Mouse (Mus musculus): Measurements from ENCODE around the gene Rtf1. TPM values are rescaled to one million over a fixed set of nuclear protein-coding genes. Genes with fewer than 3 reads are reported as not detected.

Gene Rtf1
- total RNA-seq, 2 experiments from 2014 or later = 22.9 to 24.0 TPM

- DNase-seq = no peak
- intact Hi-C loops (cut with DNase I) = no loop called here
Observed at GRCm38 (mm10) chr2:119727762-119728416, 53.0 kb downstream of the Rtf1 start.

DNA sequence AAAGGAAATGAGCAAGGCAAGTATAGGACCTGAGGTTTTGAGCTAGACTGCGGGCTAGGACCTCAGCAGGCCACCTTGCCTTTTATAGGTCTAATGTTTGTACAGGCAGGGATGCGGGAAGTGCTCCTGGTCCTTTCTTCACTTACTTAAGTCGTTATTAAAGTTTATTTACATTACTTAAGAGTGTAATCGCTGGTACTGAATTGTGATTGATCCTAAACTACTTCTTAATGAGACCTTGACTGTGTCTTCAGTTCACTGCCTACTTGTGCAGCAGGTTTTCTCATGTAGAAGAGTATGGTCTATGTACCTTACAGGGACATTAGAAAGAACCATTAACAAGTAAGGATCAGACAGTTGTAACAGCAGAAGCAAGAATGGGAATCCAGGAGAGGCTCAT, 55.9 kb downstream of the Rtf1 start:
- DNase-seq = no peak
- intact Hi-C loops (cut with DNase I) = no loop called here

DNA sequence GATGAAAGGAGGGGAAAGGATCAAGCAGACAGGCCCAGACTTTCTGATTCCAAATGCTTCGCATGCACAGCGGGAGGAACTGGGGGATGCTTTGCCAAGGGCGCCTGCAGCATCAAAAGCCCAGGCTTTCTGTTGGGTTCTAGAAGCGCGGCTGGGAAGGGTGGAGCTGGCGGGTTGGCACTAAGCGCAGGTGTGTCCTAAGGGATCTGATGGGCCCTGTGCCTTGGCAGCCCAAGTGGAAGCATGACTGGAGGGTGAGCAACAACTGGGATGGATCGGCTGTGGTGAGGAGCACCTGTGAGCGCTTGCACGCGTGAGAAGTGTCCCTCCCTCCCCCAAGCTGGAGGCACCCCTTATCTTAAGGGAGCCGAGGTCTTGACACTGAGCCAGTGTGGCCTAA, 62.3 kb downstream of the Rtf1 start:
- no peak for DNase-seq
- intact Hi-C loops (cut with DNase I) = no loop called here

DNA sequence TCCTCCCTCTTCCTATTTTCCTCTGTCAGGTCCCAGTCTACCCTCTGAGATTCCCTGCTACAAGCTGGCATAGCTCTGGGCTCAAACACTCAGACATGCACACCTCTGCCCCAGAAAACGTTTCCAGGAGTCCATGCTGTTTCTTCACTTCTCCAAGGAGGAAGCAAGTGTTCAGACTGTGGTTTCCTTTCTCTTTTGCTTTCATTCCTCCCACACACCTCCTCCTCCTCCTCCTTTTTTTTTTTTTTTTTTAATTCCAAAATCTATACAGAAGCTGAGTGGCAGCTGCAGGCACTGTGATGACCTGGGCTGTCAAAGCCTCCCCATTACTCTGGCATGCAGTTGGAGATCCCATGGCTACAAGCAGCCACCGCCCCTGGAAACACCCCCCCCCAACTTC, 65.7 kb downstream of the Rtf1 start:
- no peak for DNase-seq
- intact Hi-C loops (cut with DNase I) = loop anchor here (5.0 kb wide), 1 partner anchor 193 kb away; the partner anchor contains the start of genes Chp1 and Exd1

GRCm38 (mm10) chr2:119741581-119742411, 66.9 kb downstream of the Rtf1 start, which contains the start of gene Itpka:
TSS of gene Itpka (plus strand) at chr2:119742337.
- intact Hi-C loops (cut with DNase I) = loop anchor here (5.0 kb wide), 1 partner anchor 194 kb away; the partner anchor contains the start of genes Chp1 and Exd1
- peak; percentile 58 to 60 for DNase-seq

- peak; percentile 27 to 32 for DNase-seq
- intact Hi-C loops (cut with DNase I) = loop anchor here (5.0 kb wide), 1 partner anchor 195 kb away; the partner anchor contains the start of genes Chp1 and Exd1
Observed at GRCm38 (mm10) chr2:119742461-119743175, 67.8 kb downstream of the Rtf1 start.

DNA sequence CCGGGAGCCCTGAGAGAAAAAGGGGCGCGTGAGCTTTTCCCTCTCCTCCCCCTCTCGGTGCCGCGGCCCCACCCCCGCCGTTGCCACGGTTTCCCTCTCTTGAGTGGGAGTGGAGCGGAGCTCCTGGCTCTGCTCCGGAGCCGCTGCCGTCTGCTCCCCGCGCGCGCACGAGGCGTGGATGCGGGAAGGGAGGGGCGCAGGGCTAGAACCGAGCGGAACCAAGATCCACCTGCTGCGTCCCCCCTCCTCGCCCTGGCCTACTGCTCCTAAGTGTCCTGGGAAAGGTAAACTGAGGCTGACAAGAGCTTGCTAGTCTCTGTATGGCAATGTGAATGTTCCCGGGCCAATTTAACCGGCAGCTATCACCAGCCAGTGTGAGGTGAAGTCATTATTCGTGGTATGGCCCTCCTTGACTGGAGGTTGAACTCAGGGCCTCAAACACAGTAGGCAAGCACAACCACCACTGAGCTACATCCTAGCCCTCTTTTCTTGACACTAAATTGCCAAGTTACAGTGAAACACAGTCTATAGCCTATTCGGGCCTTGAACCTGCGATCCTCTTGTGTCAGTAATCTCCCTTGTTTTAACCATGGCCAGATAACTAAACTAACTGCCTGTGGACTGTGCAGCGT, 68.4 kb downstream of the Rtf1 start:
- DNase-seq = no peak
- intact Hi-C loops (cut with DNase I) = loop anchor here (5.0 kb wide), 1 partner anchor 196 kb away; the partner anchor contains the start of genes Chp1 and Exd1

- intact Hi-C loops (cut with DNase I) = loop anchor here (5.0 kb wide), 1 partner anchor 196 kb away; the partner anchor contains the start of genes Chp1 and Exd1
- no peak for DNase-seq
Observed at GRCm38 (mm10) chr2:119743808-119744162, 68.9 kb downstream of the Rtf1 start.

GRCm38 (mm10) chr2:119744163-119745111, 69.6 kb downstream of the Rtf1 start:
- intact Hi-C loops (cut with DNase I) = loop anchor here (5.0 kb wide), 1 partner anchor 197 kb away; the partner anchor contains the start of genes Chp1 and Exd1
- DNase-seq = peak in 1 of 2 experiments; percentile 27

- no peak for DNase-seq
- intact Hi-C loops (cut with DNase I) = no loop called here
Observed at GRCm38 (mm10) chr2:119745281-119745680, 70.4 kb downstream of the Rtf1 start.

DNA sequence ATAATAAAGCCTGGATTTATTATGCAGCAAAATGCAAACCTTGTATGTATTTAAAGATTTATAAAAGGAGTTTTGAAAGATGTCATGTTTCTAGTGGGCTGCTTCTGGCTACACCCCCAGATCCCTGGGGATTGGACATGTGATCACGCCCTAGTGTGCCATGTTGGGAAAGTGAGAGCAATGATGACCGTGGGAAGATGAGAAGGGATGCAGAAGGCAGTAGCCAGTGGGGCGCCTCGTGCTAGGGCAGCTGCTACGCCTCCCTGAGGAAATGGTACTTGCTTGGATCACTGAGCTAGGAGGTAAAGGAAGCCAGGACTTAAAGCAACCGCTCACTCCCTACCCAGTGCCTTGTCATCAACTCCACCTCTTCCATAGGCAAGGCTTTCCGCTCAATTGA, 72.7 kb downstream of the Rtf1 start:
- no peak for DNase-seq
- intact Hi-C loops (cut with DNase I) = no loop called here

GRCm38 (mm10) chr2:119749260-119749659, 74.4 kb downstream of the Rtf1 start:
- no peak for DNase-seq
- intact Hi-C loops (cut with DNase I) = no loop called here

GRCm38 (mm10) chr2:119757601-119758100, 82.8 kb downstream of the Rtf1 start:
- DNase-seq = no peak
- intact Hi-C loops (cut with DNase I) = no loop called here

DNA sequence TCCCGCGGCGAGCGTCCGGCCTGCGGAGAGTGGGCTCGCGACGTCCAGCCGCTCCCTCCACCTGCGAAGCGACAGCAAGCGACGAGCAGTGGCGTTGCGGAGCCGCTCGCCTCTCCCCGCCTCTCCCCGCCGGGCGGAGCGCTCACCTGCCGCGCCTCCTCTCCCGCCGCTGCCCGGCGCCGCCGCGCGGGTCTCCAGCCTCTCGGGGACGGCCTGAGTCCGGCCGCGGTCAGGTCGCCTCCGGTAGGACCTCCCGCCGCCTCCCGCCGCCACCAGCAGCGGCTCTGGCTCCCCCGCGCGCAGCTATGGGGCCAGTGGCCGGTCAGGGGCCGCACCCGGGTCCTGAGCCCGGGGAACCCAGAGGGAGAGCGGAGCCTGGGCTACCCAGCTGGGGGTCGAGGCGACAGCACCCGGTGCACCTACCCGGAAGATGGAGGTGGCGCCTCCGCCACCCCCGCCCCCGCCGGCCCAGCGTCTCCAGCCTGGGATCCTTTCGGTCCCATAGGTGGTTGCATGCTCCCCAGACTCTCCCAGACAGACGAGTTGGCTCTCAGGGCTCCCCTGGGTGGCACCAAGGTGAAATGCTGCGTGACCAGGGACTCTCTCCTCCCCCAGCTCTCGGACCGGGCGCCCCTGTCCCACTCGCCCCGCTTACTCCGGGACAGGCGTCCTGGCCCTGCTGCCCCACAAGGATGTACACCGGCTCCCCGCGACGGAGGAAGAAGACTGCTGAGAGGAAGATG, 83.4 kb downstream of the Rtf1 start:
- DNase-seq = peak; percentile 21 to 30
- intact Hi-C loops (cut with DNase I) = no loop called here

- no peak for DNase-seq
- intact Hi-C loops (cut with DNase I) = no loop called here
Observed at GRCm38 (mm10) chr2:119758844-119759835, 84.3 kb downstream of the Rtf1 start.

- DNase-seq = no peak
- intact Hi-C loops (cut with DNase I) = no loop called here
Observed at GRCm38 (mm10) chr2:119760251-119760650, 85.4 kb downstream of the Rtf1 start, which contains the start of gene Ltk. TSS of gene Ltk (minus strand) at chr2:119760431.

GRCm38 (mm10) chr2:119762276-119762675, 87.4 kb downstream of the Rtf1 start:
- intact Hi-C loops (cut with DNase I) = no loop called here
- no peak for DNase-seq
